Mouse (Mus musculus) neural tube, embryonic 12.5 days (tissue): ENCODE measurements around the gene 3110009E18Rik. TPM values are rescaled to one million over a fixed set of nuclear protein-coding genes. Genes with fewer than 3 reads are reported as not detected.

Experiments
- ATAC-seq: fragments of 200-750 bp; cut with Nextera tagmentation; 2 replicates; pipeline ENCODE4 v1.8.0; 2017; ENCODE audit warnings: low read depth, mild to moderate bottlenecking, moderate TSS enrichment, moderate library complexity; ENCODE audit not compliant: low FRiP score
- H3K27ac ChIP-seq: fragments of 300-500 bp; sonication (generic); 2 replicates; pipeline ENCODE4 v1.5.1; 2016
- H3K27me3 ChIP-seq: fragments of 300-500 bp; sonication (generic); replicated peaks from 2 replicates; pipeline ENCODE4 v1.6.1; 2016; ENCODE audit warnings: mild to moderate bottlenecking
- H3K36me3 ChIP-seq: fragments of 300-500 bp; sonication (generic); 2 replicates; pipeline ENCODE4 v1.6.1; 2016; ENCODE audit warnings: mild to moderate bottlenecking
- H3K4me1 ChIP-seq: fragments of 300-500 bp; sonication (generic); 2 replicates; pipeline ENCODE4 v1.6.1; 2016
- H3K4me2 ChIP-seq: fragments of 300-500 bp; sonication (generic); replicated peaks from 2 replicates; pipeline ENCODE4 v1.6.1; 2016; ENCODE audit warnings: mild to moderate bottlenecking
- H3K4me3 ChIP-seq: fragments of 300-500 bp; sonication (generic); 2 replicates; pipeline ENCODE4 v1.5.1; 2016
- H3K9ac ChIP-seq: fragments of 300-500 bp; sonication (generic); 2 replicates; pipeline ENCODE4 v1.6.1; 2016; ENCODE audit warnings: mild to moderate bottlenecking
- H3K9me3 ChIP-seq: fragments of 300-500 bp; sonication (generic); 2 replicates; pipeline ENCODE4 v1.6.1; 2016; ENCODE audit warnings: mild to moderate bottlenecking
- WGBS: fragments of 180-500 bp; shearing (Covaris S2); methylation state at CpG from one replicate; pipeline ENCODE4 v1.1.7; 2016; 5-methylcytosine and 5-hydroxymethylcytosine counted together
- polyA plus RNA-seq: library from polyadenylated mRNA; unstranded; fragments of >200 nt; fragmentation: Nextera tagmentation; extraction: Ambion mirVana; gene quantifications from 2 replicates; pipeline ENCODE4 v1.2.1, GENCODE M21; 2016

Gene 3110009E18Rik
- polyA plus RNA-seq, 1 experiment from 2014 or later: 15.8 TPM

GRCm38 (mm10) chr1:120192321-120192720 is 71.3 kb downstream of the 3110009E18Rik start:
- no peaks in the 10 kb centered on the region for H3K9me3 ChIP-seq
- WGBS: 80% methylated on average over 6 of the region's 6 CpGs
- no peaks in the 10 kb centered on the region for H3K27me3 ChIP-seq
- no peaks in the 10 kb centered on the region for H3K36me3 ChIP-seq
- no peak overlapping the region for H3K9ac ChIP-seq
- no peak overlapping the region for H3K4me2 ChIP-seq
- no peak overlapping the region for H3K27ac ChIP-seq
- ATAC-seq: no peak
- no peaks in the 10 kb centered on the region; the same call in 1 of the 2 replicates for H3K4me1 ChIP-seq
- no peak overlapping the region for H3K4me3 ChIP-seq

GRCm38 (mm10) chr1:120193586-120193985 is 72.6 kb downstream of the 3110009E18Rik start:
- H3K27me3 ChIP-seq: no peaks in the 10 kb centered on the region
- H3K9me3 ChIP-seq: no peaks in the 10 kb centered on the region
- WGBS: 92% methylated on average over 10 of the region's 10 CpGs
- H3K36me3 ChIP-seq: no peaks in the 10 kb centered on the region
- H3K4me1 ChIP-seq: no peaks in the 10 kb centered on the region; the same call in 1 of the 2 replicates
- no peak overlapping the region for H3K9ac ChIP-seq
- ATAC-seq: no peak
- no peak overlapping the region for H3K4me3 ChIP-seq
- no peak overlapping the region for H3K27ac ChIP-seq
- no peak overlapping the region for H3K4me2 ChIP-seq

GRCm38 (mm10) chr1:120195947-120196346 is 75.0 kb downstream of the 3110009E18Rik start:
- H3K9me3 ChIP-seq: no peaks in the 10 kb centered on the region
- no peak overlapping the region for H3K27ac ChIP-seq
- WGBS: 26% methylated on average over 5 of the region's 5 CpGs
- no peaks in the 10 kb centered on the region for H3K27me3 ChIP-seq
- no peak overlapping the region for H3K4me2 ChIP-seq
- ATAC-seq: no peak
- no peaks in the 10 kb centered on the region; the same call in 1 of the 2 replicates for H3K4me1 ChIP-seq
- H3K4me3 ChIP-seq: no peak overlapping the region
- H3K36me3 ChIP-seq: no peaks in the 10 kb centered on the region
- H3K9ac ChIP-seq: no peak overlapping the region

GRCm38 (mm10) chr1:120196724-120197123 is 75.7 kb downstream of the 3110009E18Rik start:
- 83% methylated on average over 2 of the region's 2 CpGs for whole genome bisulfite sequencing
- no peak overlapping the region for H3K9ac ChIP-seq
- no peaks in the 10 kb centered on the region for H3K27me3 ChIP-seq
- no peaks in the 10 kb centered on the region; the same call in 1 of the 2 replicates for H3K4me1 ChIP-seq
- H3K9me3 ChIP-seq: no peaks in the 10 kb centered on the region
- H3K27ac ChIP-seq: no peak overlapping the region
- H3K4me3 ChIP-seq: no peak overlapping the region
- no peak overlapping the region for H3K4me2 ChIP-seq
- no peaks in the 10 kb centered on the region for H3K36me3 ChIP-seq
- no peak for ATAC-seq

GRCm38 (mm10) chr1:120197189-120197588 is 76.2 kb downstream of the 3110009E18Rik start:
- 24% methylated on average over 5 of the region's 5 CpGs for WGBS

GRCm38 (mm10) chr1:120198151-120198550 is 77.2 kb downstream of the 3110009E18Rik start:
- Histone ChIP-seq H3K9me3 (no peaks in the 10 kb centered on the region), H3K27me3 (no peaks in the 10 kb centered on the region), H3K9ac (no peak overlapping the region), H3K4me3 (no peak overlapping the region), H3K36me3 (no peaks in the 10 kb centered on the region), H3K27ac (no peak overlapping the region), H3K4me2 (no peak overlapping the region), H3K4me1 (no peaks in the 10 kb centered on the region; the same call in 1 of the 2 replicates)
- WGBS: 56% methylated on average over 3 of the region's 3 CpGs
- no peak for ATAC-seq

More at GRCm38 (mm10) chr1:120197189-120197588, 76.2 kb downstream of the 3110009E18Rik start:
- no peak overlapping the region for H3K27ac ChIP-seq
- H3K4me2 ChIP-seq: no peak overlapping the region
- ATAC-seq: peak; percentile 58
- H3K4me3 ChIP-seq: no peak overlapping the region
- H3K36me3 ChIP-seq: no peaks in the 10 kb centered on the region
- H3K9me3 ChIP-seq: no peaks in the 10 kb centered on the region
- H3K27me3 ChIP-seq: no peaks in the 10 kb centered on the region
- H3K4me1 ChIP-seq: no peaks in the 10 kb centered on the region; the same call in 1 of the 2 replicates
- no peak overlapping the region for H3K9ac ChIP-seq

- no peaks in the 10 kb centered on the region for H3K36me3 ChIP-seq
- 83% methylated on average over 4 of the region's 4 CpGs for WGBS
- no peak for ATAC-seq
Observed at GRCm38 (mm10) chr1:120198942-120199341, 78.0 kb downstream of the 3110009E18Rik start.

GRCm38 (mm10) chr1:120202542-120202941 is 81.6 kb downstream of the 3110009E18Rik start:
- no peaks in the 10 kb centered on the region for H3K36me3 ChIP-seq
- no peak for ATAC-seq
- no peaks in the 10 kb centered on the region for H3K27me3 ChIP-seq
- no peaks in the 10 kb centered on the region for H3K4me1 ChIP-seq
- H3K4me2 ChIP-seq: no peak overlapping the region
- no peak overlapping the region for H3K4me3 ChIP-seq
- H3K9me3 ChIP-seq: no peaks in the 10 kb centered on the region
- WGBS: 65% methylated on average over 3 of the region's 3 CpGs
- no peak overlapping the region for H3K27ac ChIP-seq
- H3K9ac ChIP-seq: no peak overlapping the region

More at GRCm38 (mm10) chr1:120198942-120199341, 78.0 kb downstream of the 3110009E18Rik start:
- H3K4me2 ChIP-seq: no peak overlapping the region
- H3K27me3 ChIP-seq: no peaks in the 10 kb centered on the region
- H3K9me3 ChIP-seq: no peaks in the 10 kb centered on the region
- no peaks in the 10 kb centered on the region; the same call in 1 of the 2 replicates for H3K4me1 ChIP-seq
- H3K4me3 ChIP-seq: no peak overlapping the region
- no peak overlapping the region for H3K9ac ChIP-seq
- no peak overlapping the region for H3K27ac ChIP-seq

- ATAC-seq: no peak
- WGBS: 82% methylated on average over 5 of the region's 5 CpGs
- Histone ChIP-seq H3K9ac (no peak overlapping the region), H3K36me3 (no peaks in the 10 kb centered on the region), H3K4me3 (no peak overlapping the region), H3K27me3 (no peaks in the 10 kb centered on the region), H3K4me2 (no peak overlapping the region), H3K9me3 (no peaks in the 10 kb centered on the region), H3K4me1 (no peaks in the 10 kb centered on the region), H3K27ac (no peak overlapping the region)
Observed at GRCm38 (mm10) chr1:120203836-120204235, 82.8 kb downstream of the 3110009E18Rik start.

GRCm38 (mm10) chr1:120204834-120205233 is 83.8 kb downstream of the 3110009E18Rik start:
- no peak for ATAC-seq
- no peak overlapping the region for H3K4me2 ChIP-seq

GRCm38 (mm10) chr1:120207568-120207967 is 86.6 kb downstream of the 3110009E18Rik start:
- 63% methylated on average over 6 of the region's 6 CpGs for WGBS
- Histone ChIP-seq H3K36me3 (no peaks in the 10 kb centered on the region), H3K9ac (no peak overlapping the region), H3K4me2 (no peak overlapping the region), H3K4me3 (no peak overlapping the region), H3K27me3 (no peaks in the 10 kb centered on the region), H3K9me3 (no peaks in the 10 kb centered on the region), H3K4me1 (no peaks in the 10 kb centered on the region), H3K27ac (no peak overlapping the region)
- no peak for ATAC-seq

More at GRCm38 (mm10) chr1:120204834-120205233, 83.8 kb downstream of the 3110009E18Rik start:
- H3K9me3 ChIP-seq: no peaks in the 10 kb centered on the region
- H3K4me3 ChIP-seq: no peak overlapping the region
- no peak overlapping the region for H3K9ac ChIP-seq
- H3K27me3 ChIP-seq: no peaks in the 10 kb centered on the region
- 36% methylated on average over 1 of the region's 1 CpGs for WGBS
- no peaks in the 10 kb centered on the region for H3K4me1 ChIP-seq
- no peaks in the 10 kb centered on the region for H3K36me3 ChIP-seq
- H3K27ac ChIP-seq: no peak overlapping the region

GRCm38 (mm10) chr1:120208502-120209230 is 87.7 kb downstream of the 3110009E18Rik start:
- Histone ChIP-seq H3K4me2 (no peak overlapping the region), H3K9me3 (no peaks in the 10 kb centered on the region), H3K4me3 (no peak overlapping the region), H3K36me3 (no peaks in the 10 kb centered on the region), H3K27me3 (no peaks in the 10 kb centered on the region), H3K9ac (no peak overlapping the region), H3K27ac (no peak overlapping the region), H3K4me1 (no peaks in the 10 kb centered on the region)
- ATAC-seq: no peak
- 87% methylated on average over 11 of the region's 11 CpGs for WGBS

GRCm38 (mm10) chr1:120220841-120221240 is 99.9 kb downstream of the 3110009E18Rik start:
- ATAC-seq: no peak
- Histone ChIP-seq H3K4me1 (no peaks in the 10 kb centered on the region), H3K9me3 (no peaks in the 10 kb centered on the region), H3K4me3 (no peak overlapping the region), H3K4me2 (no peak overlapping the region), H3K9ac (no peak overlapping the region), H3K36me3 (no peaks in the 10 kb centered on the region), H3K27ac (no peak overlapping the region), H3K27me3 (no peaks in the 10 kb centered on the region)
- whole genome bisulfite sequencing: 75% methylated on average over 6 of the region's 6 CpGs
